Mouse (Mus musculus): Measurements from ENCODE around the gene Fam166b.

- TF ChIP-seq CTCF (IDR thresholded peaks at IDR 0.05; ENCODE audit: control insufficient read depth, insufficient read depth, low read length) (no peak), POLR2A (IDR thresholded peaks at IDR 0.05; ENCODE audit: borderline replicate concordance, control insufficient read depth, low read depth, low read length) (no peak)
These were observed 27.4 kb downstream of the Fam166b start for GRCm38 (mm10) chr4:43401486-43401885.

Measured in bone marrow, adult 2 months (tissue).